Mouse (Mus musculus): ENCODE data around the gene Stam2. TPM values are rescaled to one million over a fixed set of nuclear protein-coding genes. Genes with fewer than 3 reads are reported as not detected.

The Stam2 gene
- total RNA-seq, 2 experiments from 2014 or later = 23.3 to 23.4 TPM

- intact Hi-C loops (cut with DNase I) = no loop called here
Measured at GRCm38 (mm10) chr2:52673172-52673571, 68.9 kb downstream of the Stam2 start.

DNA sequence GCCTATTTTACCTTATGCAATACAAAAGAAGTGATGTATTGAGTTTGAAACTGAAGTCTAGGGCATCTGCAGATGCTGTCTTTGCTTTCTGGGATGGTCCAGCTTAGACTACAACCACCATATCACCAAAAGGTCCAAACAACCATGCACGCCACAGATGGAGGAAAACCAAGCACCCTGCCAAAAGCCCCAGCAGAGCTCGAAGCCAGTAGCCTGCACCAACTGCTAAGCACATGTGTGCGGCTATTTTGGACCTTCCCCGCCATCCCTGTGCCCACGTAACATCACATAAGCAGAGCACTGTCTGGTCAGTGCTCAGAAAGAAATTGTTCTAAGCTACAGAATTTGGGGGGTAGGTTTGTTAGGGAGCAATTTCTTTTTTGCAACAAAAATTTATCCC lies 71.3 kb downstream of the Stam2 start:
- intact Hi-C loops (cut with DNase I) = no loop called here
- no peak for DNase-seq

More at GRCm38 (mm10) chr2:52673172-52673571, 68.9 kb downstream of the Stam2 start:
- no peak for DNase-seq

GRCm38 (mm10) chr2:52668480-52668879 lies 73.6 kb downstream of the Stam2 start:
- intact Hi-C loops (cut with DNase I) = no loop called here
- DNase-seq = no peak

- DNase-seq = no peak
- intact Hi-C loops (cut with DNase I) = no loop called here
Measured at GRCm38 (mm10) chr2:52656722-52657121, 85.4 kb downstream of the Stam2 start.

DNA sequence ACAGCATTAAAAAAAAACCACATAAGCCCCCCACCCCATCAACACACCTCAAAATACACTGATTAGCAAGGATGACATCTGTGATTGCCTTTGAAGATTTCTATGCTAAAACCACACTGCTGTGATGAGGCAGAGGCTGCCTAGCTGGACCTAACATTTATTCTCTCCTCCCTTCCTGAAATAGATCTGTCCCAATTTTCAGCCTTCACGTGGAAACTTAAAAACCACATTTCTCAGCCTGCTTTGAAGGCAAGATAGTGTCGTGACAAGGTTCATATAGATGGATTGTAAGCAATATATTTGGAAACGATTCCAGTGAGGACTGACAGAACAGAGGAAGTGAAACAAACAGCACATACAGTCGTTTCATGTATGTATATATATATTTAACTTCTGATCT lies 87.5 kb downstream of the Stam2 start:
- DNase-seq = no peak
- intact Hi-C loops (cut with DNase I) = no loop called here

- intact Hi-C loops (cut with DNase I) = no loop called here
- DNase-seq = no peak
Measured at GRCm38 (mm10) chr2:52651547-52651946, 90.5 kb downstream of the Stam2 start.

DNA sequence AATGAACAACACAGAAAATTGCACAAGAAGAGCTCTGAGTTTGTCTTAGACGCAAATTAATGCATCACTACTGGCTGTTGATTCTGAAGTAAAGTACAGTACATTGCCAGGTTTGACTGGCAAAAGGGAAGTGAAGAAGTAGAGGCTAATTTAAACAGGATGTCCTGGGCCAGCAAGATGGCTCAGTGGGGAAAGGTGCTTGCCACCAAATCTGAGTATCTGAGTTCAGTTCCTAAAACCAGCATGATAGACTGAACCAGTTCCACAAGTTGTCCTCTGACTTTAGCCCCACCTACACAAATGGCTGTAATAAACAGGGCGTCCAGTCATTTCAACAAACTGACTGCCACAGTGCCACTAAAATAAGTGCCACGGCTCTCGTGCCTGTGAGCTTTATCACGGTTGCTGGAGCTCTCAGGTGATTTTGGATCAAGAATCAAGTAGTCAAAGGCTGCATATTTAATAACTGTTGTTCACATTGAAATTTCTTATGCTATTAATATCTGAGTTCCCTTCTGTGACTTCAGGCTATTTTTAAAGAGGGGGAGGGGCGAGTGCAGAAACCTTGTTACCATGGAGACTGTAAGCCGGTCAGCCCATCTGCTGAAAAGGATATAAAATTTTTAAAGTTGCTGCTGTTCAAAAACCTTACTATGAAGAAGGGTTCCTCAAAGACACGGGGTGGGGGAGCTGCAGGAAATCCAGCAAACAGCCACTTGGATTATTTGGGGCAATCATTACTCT lies 94.7 kb downstream of the Stam2 start:
- DNase-seq = peak in 1 of 2 experiments; percentile 21
- intact Hi-C loops (cut with DNase I) = no loop called here

DNA sequence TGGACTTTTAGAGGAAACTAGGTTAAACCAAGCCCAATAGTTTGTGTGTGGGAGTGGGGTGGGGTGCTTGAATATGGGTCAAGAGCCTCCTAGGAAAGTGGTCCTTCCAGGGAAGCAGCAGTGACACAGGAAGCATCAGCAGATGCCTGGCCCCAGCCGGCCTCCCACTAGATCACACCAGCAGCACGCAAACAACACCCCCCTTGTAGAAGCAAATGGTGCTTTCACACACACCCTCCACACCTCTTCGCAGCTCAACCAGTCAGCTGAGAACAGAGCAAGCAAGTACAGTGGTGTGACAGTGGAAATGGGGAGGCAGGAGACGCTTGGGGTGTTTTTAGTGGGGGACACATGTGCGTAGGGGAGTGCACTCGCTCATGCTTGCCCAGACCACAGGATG lies 98.4 kb downstream of the Stam2 start:
- no peak for DNase-seq
- intact Hi-C loops (cut with DNase I) = no loop called here

Other genes starting within 250 kb of the Stam2 start
- 1 to 10 TPM; 1.2 to 1.5 TPM for gene Cacnb4, start 65.5 kb downstream of the Stam2 start, total RNA-seq (2021)
- gene Fmnl2, start 115.6 kb upstream of the Stam2 start, total RNA-seq (2021) = 1 to 10 TPM; 7.5 TPM